Mouse (Mus musculus) C2C12 (cell line): ENCODE results near the gene Msrb3.

ENCODE experiments used
- CTCF ChIP-seq: IDR thresholded peaks from one replicate; pipeline ENCODE4 v1.5.1; 2011; ENCODE audit not compliant: control insufficient read depth, insufficient read depth, insufficient read length
- MAX ChIP-seq: IDR thresholded peaks from one replicate; pipeline ENCODE4 v1.6.1; 2011; ENCODE audit warnings: mild to moderate bottlenecking, control low read depth
- MYOG ChIP-seq: IDR thresholded peaks from one replicate; pipeline ENCODE4 v1.6.1; 2011; ENCODE audit not compliant: control insufficient read depth, insufficient read length; ENCODE audit errors: extremely low read depth
- USF1 ChIP-seq: IDR thresholded peaks from one replicate; pipeline ENCODE4 v1.6.1; 2011; ENCODE audit warnings: low read depth, mild to moderate bottlenecking, control low read depth, moderate library complexity

- no peak for TF ChIP-seq MYOG
- no peak for TF ChIP-seq USF1
- no peak for TF ChIP-seq MAX
- TF ChIP-seq CTCF: no peak
Observed at GRCm38 (mm10) chr10:120762958-120763357, 135.9 kb downstream of the Msrb3 start.
